Mouse (Mus musculus): ENCODE measurements around the gene Clasp2. TPM values are rescaled to one million over a fixed set of nuclear protein-coding genes. Genes with fewer than 3 reads are reported as not detected.

The Clasp2 gene
- total and polyA plus RNA-seq, 3 experiments, result 28.7 to 209 (median 30.8) TPM

GRCm38 (mm10) chr9:113749356-113749755, 8.1 kb downstream of the Clasp2 start:
- peaks cover 48% of the 10 kb centered on the region for H3K79me2 ChIP-seq (ENCODE audit: control insufficient read depth, insufficient read depth, low read length, poor library complexity)
- H3K9me3 ChIP-seq (replicated peaks; ENCODE audit: insufficient read depth, low read length), result no peaks in the 10 kb centered on the region
- peaks cover 3 to 10% of the 10 kb centered on the region in 2 experiments; a peak in 2 of 4 replicates for H3K4me1 ChIP-seq (ENCODE audit: control insufficient read depth in 1 of 2, insufficient read depth in 2 of 2, low read length in 2 of 2)
- peaks cover 5 to 9% of the 10 kb centered on the region in 2 experiments for H3K36me3 ChIP-seq (ENCODE audit: control insufficient read depth in 1 of 2, insufficient read depth in 2 of 2, low read length in 2 of 2)
- no peak overlapping the region for H3K27ac ChIP-seq (ENCODE audit: control insufficient read depth, low read depth, low read length)
- TF ChIP-seq EP300 (IDR thresholded peaks at IDR 0.05; ENCODE audit: low read depth in 1 of 2, low read length in 2 of 2) (no peak), SIN3A (IDR thresholded peaks at IDR 0.05; ENCODE audit: low read length) (no peak), MXI1 (IDR thresholded peaks at IDR 0.05; ENCODE audit: low read depth, low read length) (no peak), POLR2AphosphoS5 (IDR thresholded peaks at IDR 0.05; ENCODE audit: borderline replicate concordance, low read depth, low read length) (no peak), MAZ (IDR thresholded peaks at IDR 0.05; ENCODE audit: low read depth, low read length) (no peak), BHLHE40 (IDR thresholded peaks at IDR 0.05; ENCODE audit: borderline replicate concordance, low read depth, low read length) (no peak), ZKSCAN1 (IDR thresholded peaks at IDR 0.05; ENCODE audit: low read depth, low read length) (no peak), RAD21 (IDR thresholded peaks at IDR 0.05; ENCODE audit: low read depth, low read length) (no peak), USF2 (IDR thresholded peaks at IDR 0.05; ENCODE audit: borderline replicate concordance in 1 of 2, insufficient read depth in 1 of 2, low read depth in 1 of 2, low read length in 2 of 2) (no peak), ELF1 (IDR thresholded peaks at IDR 0.05; ENCODE audit: low read depth, low read length) (no peak), TAL1 (IDR thresholded peaks at IDR 0.05; ENCODE audit: low read length) (no peak), MAX (IDR thresholded peaks at IDR 0.05; ENCODE audit: low read length) (no peak)
- H3K9ac ChIP-seq (ENCODE audit: control insufficient read depth, low read depth, low read length, poor library complexity, severe bottlenecking), result no peak overlapping the region
- H3K27me3 ChIP-seq (ENCODE audit: control insufficient read depth in 1 of 2, insufficient read depth in 2 of 2, low read length in 2 of 2), result no peaks in the 10 kb centered on the region
- DNase-seq (ENCODE audit: low read depth, low spot score), result no peak
- no peak overlapping the region for H3K4me3 ChIP-seq (ENCODE audit: control insufficient read depth in 1 of 2, insufficient read depth in 1 of 2, low read depth in 2 of 2, low read length in 2 of 2)

GRCm38 (mm10) chr9:113755888-113756719, 14.8 kb downstream of the Clasp2 start:
- no peaks in the 10 kb centered on the region for H3K27me3 ChIP-seq (ENCODE audit: control insufficient read depth in 1 of 2, insufficient read depth in 2 of 2, low read length in 2 of 2)
- peaks cover 0 to 2% of the 10 kb centered on the region in 2 experiments; a peak in 2 of 4 replicates for H3K36me3 ChIP-seq (ENCODE audit: control insufficient read depth in 1 of 2, insufficient read depth in 2 of 2, low read length in 2 of 2)
- no peak overlapping the region for H3K27ac ChIP-seq (ENCODE audit: control insufficient read depth, low read depth, low read length)
- TF ChIP-seq SIN3A (IDR thresholded peaks at IDR 0.05; ENCODE audit: low read length), result no peak
- TF ChIP-seq E2F4 (IDR thresholded peaks at IDR 0.05; ENCODE audit: borderline replicate concordance, low read depth, low read length), result no peak
- TF ChIP-seq ZMIZ1 (IDR thresholded peaks at IDR 0.05; ENCODE audit: low read depth, low read length), result no peak
- TF ChIP-seq TCF12 (IDR thresholded peaks at IDR 0.05; ENCODE audit: low read depth, low read length), result no peak
- no peak for TF ChIP-seq MYB (IDR thresholded peaks at IDR 0.05; ENCODE audit: low read depth, low read length)
- H3K9me3 ChIP-seq (replicated peaks; ENCODE audit: insufficient read depth, low read length), result no peaks in the 10 kb centered on the region
- H3K9ac ChIP-seq (ENCODE audit: control insufficient read depth, low read depth, low read length, poor library complexity, severe bottlenecking), result no peak overlapping the region
- H3K4me3 ChIP-seq (ENCODE audit: control insufficient read depth in 1 of 2, insufficient read depth in 1 of 2, low read depth in 2 of 2, low read length in 2 of 2), result no peak overlapping the region
- peaks cover 35% of the 10 kb centered on the region for H3K79me2 ChIP-seq (ENCODE audit: control insufficient read depth, insufficient read depth, low read length, poor library complexity)
- DNase-seq (ENCODE audit: low read depth, low spot score), result no peak
- H3K4me1 ChIP-seq (ENCODE audit: control insufficient read depth in 1 of 2, insufficient read depth in 2 of 2, low read length in 2 of 2), result no peaks in the 10 kb centered on the region

All from MEL (cell line).